Mouse (Mus musculus): ENCODE measurements at regions not wholly inside any gene's neighbourhood (a gene's known extent, or its start where the extent isn't known, plus 50 kb on each side); places are given as distances from the start of the nearest gene placed in this dataset.

GRCm38 (mm10) chr7:69645449-69645848, 721.1 kb downstream of the Nr2f2 start:
- H3K4me3 ChIP-seq (replicated peaks; ENCODE audit: low read length), result no peak overlapping the region
- no peaks in the 10 kb centered on the region for H3K27me3 ChIP-seq (ENCODE audit: control insufficient read depth, insufficient read depth, low read length)
- no peak for ATAC-seq (ENCODE audit: insufficient read depth, low FRiP score)

GRCm38 (mm10) chr7:69641652-69642051, 724.9 kb downstream of the Nr2f2 start:
- WGBS, result 42% methylated on average over 9 of the region's 9 CpGs
- ATAC-seq (ENCODE audit: insufficient read depth, low FRiP score), result no peak
- Histone ChIP-seq H3K9me3 (replicated peaks; ENCODE audit: control insufficient read depth, low read length) (no peaks in the 10 kb centered on the region), H3K27ac (ENCODE audit: low read length) (no peak overlapping the region), H3K27me3 (ENCODE audit: control insufficient read depth, insufficient read depth, low read length) (no peaks in the 10 kb centered on the region), H3K36me3 (ENCODE audit: control insufficient read depth, insufficient read depth, low read length) (no peaks in the 10 kb centered on the region), H3K4me2 (ENCODE audit: low read depth, low read length) (no peak overlapping the region), H3K4me3 (replicated peaks; ENCODE audit: low read length) (no peak overlapping the region), H3K9ac (ENCODE audit: low read length) (no peak overlapping the region), H3K4me1 (ENCODE audit: control insufficient read depth, insufficient read depth, low read length) (no peaks in the 10 kb centered on the region)

More at GRCm38 (mm10) chr7:69645449-69645848, 721.1 kb downstream of the Nr2f2 start:
- H3K36me3 ChIP-seq (ENCODE audit: control insufficient read depth, insufficient read depth, low read length), result no peaks in the 10 kb centered on the region
- H3K4me1 ChIP-seq (ENCODE audit: control insufficient read depth, insufficient read depth, low read length), result no peaks in the 10 kb centered on the region
- no peak overlapping the region for H3K27ac ChIP-seq (ENCODE audit: low read length)
- no peaks in the 10 kb centered on the region for H3K9me3 ChIP-seq (replicated peaks; ENCODE audit: control insufficient read depth, low read length)
- H3K4me2 ChIP-seq (ENCODE audit: low read depth, low read length), result no peak overlapping the region
- WGBS, result 65% methylated on average over 6 of the region's 6 CpGs
- H3K9ac ChIP-seq (ENCODE audit: low read length), result no peak overlapping the region

- Histone ChIP-seq H3K9ac (ENCODE audit: low read length) (no peak overlapping the region), H3K4me1 (ENCODE audit: control insufficient read depth, insufficient read depth, low read length) (no peaks in the 10 kb centered on the region), H3K9me3 (replicated peaks; ENCODE audit: control insufficient read depth, low read length) (no peaks in the 10 kb centered on the region), H3K36me3 (ENCODE audit: control insufficient read depth, insufficient read depth, low read length) (no peaks in the 10 kb centered on the region), H3K27ac (ENCODE audit: low read length) (no peak overlapping the region), H3K4me2 (ENCODE audit: low read depth, low read length) (no peak overlapping the region), H3K27me3 (ENCODE audit: control insufficient read depth, insufficient read depth, low read length) (no peaks in the 10 kb centered on the region), H3K4me3 (replicated peaks; ENCODE audit: low read length) (no peak overlapping the region)
- WGBS, result 74% methylated on average over 3 of the region's 3 CpGs
- ATAC-seq (ENCODE audit: insufficient read depth, low FRiP score), result no peak
Observed at GRCm38 (mm10) chr7:69599866-69600265, 766.7 kb downstream of the Nr2f2 start.

- no peak overlapping the region for H3K9ac ChIP-seq (ENCODE audit: low read length)
- H3K4me1 ChIP-seq (ENCODE audit: control insufficient read depth, insufficient read depth, low read length), result no peaks in the 10 kb centered on the region
- no peaks in the 10 kb centered on the region for H3K36me3 ChIP-seq (ENCODE audit: control insufficient read depth, insufficient read depth, low read length)
- no peak overlapping the region for H3K4me3 ChIP-seq (replicated peaks; ENCODE audit: low read length)
- H3K4me2 ChIP-seq (ENCODE audit: low read depth, low read length), result no peak overlapping the region
- H3K27me3 ChIP-seq (ENCODE audit: control insufficient read depth, insufficient read depth, low read length), result no peaks in the 10 kb centered on the region
- no peaks in the 10 kb centered on the region for H3K9me3 ChIP-seq (replicated peaks; ENCODE audit: control insufficient read depth, low read length)
- H3K27ac ChIP-seq (ENCODE audit: low read length), result no peak overlapping the region
- no peak for ATAC-seq (ENCODE audit: insufficient read depth, low FRiP score)
- WGBS, result 55% methylated on average over 6 of the region's 6 CpGs
Observed at GRCm38 (mm10) chr7:69585716-69586115, 780.8 kb downstream of the Nr2f2 start.

GRCm38 (mm10) chr7:69585131-69585530, 781.4 kb downstream of the Nr2f2 start:
- Histone ChIP-seq H3K4me1 (ENCODE audit: control insufficient read depth, insufficient read depth, low read length) (no peaks in the 10 kb centered on the region), H3K27ac (ENCODE audit: low read length) (no peak overlapping the region), H3K36me3 (ENCODE audit: control insufficient read depth, insufficient read depth, low read length) (no peaks in the 10 kb centered on the region), H3K4me3 (replicated peaks; ENCODE audit: low read length) (no peak overlapping the region), H3K27me3 (ENCODE audit: control insufficient read depth, insufficient read depth, low read length) (no peaks in the 10 kb centered on the region), H3K9me3 (replicated peaks; ENCODE audit: control insufficient read depth, low read length) (no peaks in the 10 kb centered on the region), H3K4me2 (ENCODE audit: low read depth, low read length) (no peak overlapping the region), H3K9ac (ENCODE audit: low read length) (no peak overlapping the region)
- 67% methylated on average over 4 of the region's 4 CpGs for WGBS
- ATAC-seq (ENCODE audit: insufficient read depth, low FRiP score), result no peak

- H3K27ac ChIP-seq (ENCODE audit: low read length), result no peak overlapping the region
- H3K4me3 ChIP-seq (replicated peaks; ENCODE audit: low read length), result no peak overlapping the region
- 84% methylated on average over 2 of the region's 2 CpGs for WGBS
- no peak overlapping the region for H3K9ac ChIP-seq (ENCODE audit: low read length)
- H3K4me1 ChIP-seq (ENCODE audit: control insufficient read depth, insufficient read depth, low read length), result no peaks in the 10 kb centered on the region
- H3K9me3 ChIP-seq (replicated peaks; ENCODE audit: control insufficient read depth, low read length), result no peaks in the 10 kb centered on the region
- no peak for ATAC-seq (ENCODE audit: insufficient read depth, low FRiP score)
- no peak overlapping the region for H3K4me2 ChIP-seq (ENCODE audit: low read depth, low read length)
- H3K27me3 ChIP-seq (ENCODE audit: control insufficient read depth, insufficient read depth, low read length), result no peaks in the 10 kb centered on the region
- no peaks in the 10 kb centered on the region for H3K36me3 ChIP-seq (ENCODE audit: control insufficient read depth, insufficient read depth, low read length)
Observed at GRCm38 (mm10) chr7:69584516-69584915, 782.0 kb downstream of the Nr2f2 start.

GRCm38 (mm10) chr7:69583901-69584300, 782.6 kb downstream of the Nr2f2 start:
- H3K27ac ChIP-seq (ENCODE audit: low read length), result no peak overlapping the region
- H3K4me2 ChIP-seq (ENCODE audit: low read depth, low read length), result no peak overlapping the region
- no peaks in the 10 kb centered on the region for H3K4me1 ChIP-seq (ENCODE audit: control insufficient read depth, insufficient read depth, low read length)
- no peaks in the 10 kb centered on the region for H3K36me3 ChIP-seq (ENCODE audit: control insufficient read depth, insufficient read depth, low read length)
- no peak overlapping the region for H3K4me3 ChIP-seq (replicated peaks; ENCODE audit: low read length)
- ATAC-seq (ENCODE audit: insufficient read depth, low FRiP score), result no peak
- 46% methylated on average over 1 of the region's 1 CpGs for WGBS
- H3K9ac ChIP-seq (ENCODE audit: low read length), result no peak overlapping the region
- no peaks in the 10 kb centered on the region for H3K27me3 ChIP-seq (ENCODE audit: control insufficient read depth, insufficient read depth, low read length)
- H3K9me3 ChIP-seq (replicated peaks; ENCODE audit: control insufficient read depth, low read length), result no peaks in the 10 kb centered on the region

- no peak overlapping the region for H3K4me2 ChIP-seq (ENCODE audit: low read depth, low read length)
- H3K9me3 ChIP-seq (replicated peaks; ENCODE audit: control insufficient read depth, low read length), result no peaks in the 10 kb centered on the region
- H3K4me3 ChIP-seq (replicated peaks; ENCODE audit: low read length), result no peak overlapping the region
- ATAC-seq (ENCODE audit: insufficient read depth, low FRiP score), result no peak
- H3K4me1 ChIP-seq (ENCODE audit: control insufficient read depth, insufficient read depth, low read length), result no peaks in the 10 kb centered on the region
- 62% methylated on average over 6 of the region's 6 CpGs for WGBS
- no peaks in the 10 kb centered on the region for H3K36me3 ChIP-seq (ENCODE audit: control insufficient read depth, insufficient read depth, low read length)
- no peak overlapping the region for H3K27ac ChIP-seq (ENCODE audit: low read length)
- no peak overlapping the region for H3K9ac ChIP-seq (ENCODE audit: low read length)
- H3K27me3 ChIP-seq (ENCODE audit: control insufficient read depth, insufficient read depth, low read length), result no peaks in the 10 kb centered on the region
Observed at GRCm38 (mm10) chr7:69581668-69582067, 784.9 kb downstream of the Nr2f2 start.

- 63% methylated on average over 18 of the region's 18 CpGs for WGBS
Observed at GRCm38 (mm10) chr7:69578958-69579810, 787.4 kb downstream of the Nr2f2 start.

More at GRCm38 (mm10) chr7:69578958-69579810, 787.4 kb downstream of the Nr2f2 start:
- H3K4me1 ChIP-seq (ENCODE audit: control insufficient read depth, insufficient read depth, low read length), result no peaks in the 10 kb centered on the region
- no peaks in the 10 kb centered on the region for H3K27me3 ChIP-seq (ENCODE audit: control insufficient read depth, insufficient read depth, low read length)
- no peak overlapping the region for H3K27ac ChIP-seq (ENCODE audit: low read length)
- H3K9me3 ChIP-seq (replicated peaks; ENCODE audit: control insufficient read depth, low read length), result no peaks in the 10 kb centered on the region
- H3K9ac ChIP-seq (ENCODE audit: low read length), result no peak overlapping the region
- no peaks in the 10 kb centered on the region for H3K36me3 ChIP-seq (ENCODE audit: control insufficient read depth, insufficient read depth, low read length)
- no peak overlapping the region for H3K4me3 ChIP-seq (replicated peaks; ENCODE audit: low read length)
- H3K4me2 ChIP-seq (ENCODE audit: low read depth, low read length), result no peak overlapping the region
- ATAC-seq (ENCODE audit: insufficient read depth, low FRiP score), result no peak

All from stomach, embryonic 16.5 days (tissue).